Mouse (Mus musculus) spleen, embryonic (tissue): ENCODE measurements around the gene Ago3.

Experiments used
- CTCF ChIA-PET: fragments of 350-600 bp; sonication (Branson Sonifier 250); formaldehyde crosslinking; loops from one replicate; lab custom pipeline; 2022; lab: Charles Lee

Gene Ago3

GRCm38 (mm10) chr4:126429347-126430079, at the start of gene Ago3:
Gene Ago3, minus strand, starts transcription at chr4:126429556.
- CTCF ChIA-PET: interaction anchor here (0.6 kb wide), 1 partner anchor 40 kb away, joined by 3 read pairs; no protein-coding TSS in a partner anchor

GRCm38 (mm10) chr4:126473031-126473430, 43.7 kb upstream of the Ago3 start:
- CTCF ChIA-PET: no interaction called here

GRCm38 (mm10) chr4:126469334-126469733, 40.0 kb upstream of the Ago3 start:
- CTCF ChIA-PET: interaction anchor here (0.6 kb wide), 1 partner anchor 40 kb away, joined by 3 read pairs; the partner anchor contains the start of gene Ago3

- CTCF ChIA-PET: interaction anchor here (0.6 kb wide), 1 partner anchor 39 kb away, joined by 3 read pairs; the partner anchor contains the start of gene Ago3
Observed at GRCm38 (mm10) chr4:126468925-126469324, 39.6 kb upstream of the Ago3 start.

GRCm38 (mm10) chr4:126468285-126468901, 39.0 kb upstream of the Ago3 start, which contains the start of gene Ago1:
Gene Ago1, minus strand, starts transcription at chr4:126468583.
- CTCF ChIA-PET: interaction anchor here (0.7 kb wide), 1 partner anchor 1858 kb away, joined by 5 read pairs; the partner anchor contains the start of gene 3100002H09Rik

- CTCF ChIA-PET: interaction anchor here (0.7 to 0.8 kb wide), 2 partner anchors 1606 to 1857 kb away, joined by 4 to 5 read pairs; partner anchors contain the start of genes 3100002H09Rik and Maneal
Observed at GRCm38 (mm10) chr4:126467721-126468284, 38.4 kb upstream of the Ago3 start.

GRCm38 (mm10) chr4:126466251-126466750, 36.9 kb upstream of the Ago3 start:
- CTCF ChIA-PET: no interaction called here

GRCm38 (mm10) chr4:126465843-126466242, 36.5 kb upstream of the Ago3 start:
- CTCF ChIA-PET: no interaction called here

- CTCF ChIA-PET: interaction anchor here (0.6 kb wide), 1 partner anchor 18 kb away, joined by 3 read pairs; no protein-coding TSS in a partner anchor
Observed at GRCm38 (mm10) chr4:126464892-126465235, 35.5 kb upstream of the Ago3 start.

- CTCF ChIA-PET: interaction anchor here (0.6 kb wide), 1 partner anchor 17 kb away, joined by 3 read pairs; no protein-coding TSS in a partner anchor
Observed at GRCm38 (mm10) chr4:126464189-126464891, 35.0 kb upstream of the Ago3 start.

GRCm38 (mm10) chr4:126455441-126455840, 26.1 kb upstream of the Ago3 start:
- CTCF ChIA-PET: no interaction called here

GRCm38 (mm10) chr4:126454547-126455254, 25.3 kb upstream of the Ago3 start:
- CTCF ChIA-PET: no interaction called here

GRCm38 (mm10) chr4:126450268-126450667, 20.9 kb upstream of the Ago3 start:
- CTCF ChIA-PET: interaction anchor here (0.7 kb wide), 1 partner anchor 256 kb away, joined by 3 read pairs; no protein-coding TSS in a partner anchor

GRCm38 (mm10) chr4:126447126-126447525, 17.8 kb upstream of the Ago3 start:
- CTCF ChIA-PET: interaction anchor here (0.5 kb wide), 1 partner anchor 17 kb away, joined by 3 read pairs; no protein-coding TSS in a partner anchor

GRCm38 (mm10) chr4:126444528-126444927, 15.2 kb upstream of the Ago3 start:
- CTCF ChIA-PET: interaction anchor here (0.5 kb wide), 2 partner anchors 53 to 355 kb away, joined by 3 to 4 read pairs; no protein-coding TSS in a partner anchor

GRCm38 (mm10) chr4:126438261-126438660, 8.9 kb upstream of the Ago3 start:
- CTCF ChIA-PET: no interaction called here

GRCm38 (mm10) chr4:126436268-126436667, 6.9 kb upstream of the Ago3 start:
- CTCF ChIA-PET: no interaction called here

GRCm38 (mm10) chr4:126434094-126434493, 4.7 kb upstream of the Ago3 start:
- CTCF ChIA-PET: no interaction called here

- CTCF ChIA-PET: no interaction called here
Observed at GRCm38 (mm10) chr4:126433175-126433574, 3.8 kb upstream of the Ago3 start.

- CTCF ChIA-PET: no interaction called here
Observed at GRCm38 (mm10) chr4:126431746-126432145, 2.4 kb upstream of the Ago3 start.
